8 mouse cellular contexts compared by ENCODE assay signal in the genomic region with DNA sequence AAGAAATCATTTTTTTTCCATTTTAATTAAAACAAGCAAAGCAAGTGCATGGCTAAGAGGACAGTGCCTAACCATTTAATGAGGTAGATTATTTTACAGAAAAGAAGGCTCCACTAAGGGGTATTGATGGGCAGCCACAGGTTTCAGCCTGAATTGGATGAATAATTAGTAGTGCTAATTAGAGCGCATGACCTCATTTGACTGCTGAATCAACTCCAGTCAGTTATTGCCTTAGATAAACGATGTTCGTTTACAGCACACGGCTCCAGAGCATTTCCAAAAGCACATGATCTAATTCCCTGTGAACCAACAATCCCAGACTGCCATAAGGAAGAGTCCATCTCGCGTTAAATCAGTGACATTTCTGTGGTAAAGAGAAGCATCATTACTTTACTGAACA. TPM values are rescaled to one million over a fixed set of nuclear protein-coding genes. Genes with fewer than 3 reads are reported as not detected.
DNase-seq lines count a peak whose midpoint lies in the region; ATAC-seq and TF ChIP-seq lines count a peak whose summit lies in the region.

No protein-coding gene starts in this region.

- no peak overlapping the region for H3K27ac ChIP-seq in kidney, embryonic 14.5 days (ENCODE audit: low read depth, low read length)
- H3K27ac ChIP-seq in embryonic facial prominence, embryonic 11.5 days (replicated peaks; ENCODE audit: low read depth, low read length), result no peak overlapping the region
- H3K27ac ChIP-seq in intestine, embryonic 14.5 days (ENCODE audit: low read depth), result 0 out of 2 replicates have a peak overlapping the region, but pooled peaks have one; percentile 75
- H3K27ac ChIP-seq in midbrain, postnatal 0 days (ENCODE audit: low read depth, low read length), result no peak overlapping the region

- H3K36me3 ChIP-seq in kidney, embryonic 14.5 days (ENCODE audit: control insufficient read depth, insufficient read depth, low read length), result no peaks in the 10 kb centered on the region
- no peaks in the 10 kb centered on the region for H3K36me3 ChIP-seq in embryonic facial prominence, embryonic 11.5 days (replicated peaks; ENCODE audit: control insufficient read depth, insufficient read depth, low read depth, low read length)
- no peaks in the 10 kb centered on the region for H3K36me3 ChIP-seq in intestine, embryonic 14.5 days (ENCODE audit: control insufficient read depth, insufficient read depth, low read length)
- H3K36me3 ChIP-seq in midbrain, postnatal 0 days (ENCODE audit: insufficient read depth, low read length), result no peaks in the 10 kb centered on the region

- H3K27me3 ChIP-seq in kidney, embryonic 14.5 days (ENCODE audit: control insufficient read depth, insufficient read depth, low read length), result no peaks in the 10 kb centered on the region
- no peaks in the 10 kb centered on the region for H3K27me3 ChIP-seq in embryonic facial prominence, embryonic 11.5 days (ENCODE audit: control insufficient read depth, insufficient read depth, low read length)
- H3K27me3 ChIP-seq in intestine, embryonic 14.5 days (replicated peaks; ENCODE audit: control insufficient read depth, insufficient read depth, low read length), result no peaks in the 10 kb centered on the region
- H3K27me3 ChIP-seq in midbrain, postnatal 0 days (ENCODE audit: insufficient read depth, low read length), result no peaks in the 10 kb centered on the region

- ATAC-seq in kidney, embryonic 14.5 days (ENCODE audit: low FRiP score, low TSS enrichment), result no peak
- no peak for ATAC-seq in embryonic facial prominence, embryonic 11.5 days (replicated peaks; ENCODE audit: insufficient number of reproducible peaks, low FRiP score, low TSS enrichment, low read depth)
- ATAC-seq in intestine, embryonic 14.5 days (replicated peaks; ENCODE audit: low FRiP score, low TSS enrichment, low read depth), result no peak
- no peak for ATAC-seq in midbrain, postnatal 0 days (ENCODE audit: low FRiP score)
- ATAC-seq in erythroid progenitor cell, adult 5-6 weeks (replicated peaks; ENCODE audit: low FRiP score, poor library complexity, severe bottlenecking), result no peak

- peak overlapping the region; percentile 58 for H3K4me3 ChIP-seq in kidney, embryonic 14.5 days (ENCODE audit: low read length)
- no peak overlapping the region for H3K4me3 ChIP-seq in embryonic facial prominence, embryonic 11.5 days (ENCODE audit: low read depth, low read length)
- peak overlapping the region; percentile 53 for H3K4me3 ChIP-seq in intestine, embryonic 14.5 days (ENCODE audit: low read depth, low read length)
- H3K4me3 ChIP-seq in midbrain, postnatal 0 days (ENCODE audit: low read depth, low read length), result 0 out of 2 replicates have a peak overlapping the region, but pooled peaks have one; percentile 41

- no peaks in the 10 kb centered on the region for H3K9me3 ChIP-seq in kidney, embryonic 14.5 days (ENCODE audit: control insufficient read depth, low read length)
- no peaks in the 10 kb centered on the region for H3K9me3 ChIP-seq in embryonic facial prominence, embryonic 11.5 days (replicated peaks; ENCODE audit: control insufficient read depth, low read length)
- no peaks in the 10 kb centered on the region for H3K9me3 ChIP-seq in intestine, embryonic 14.5 days (ENCODE audit: control insufficient read depth, low read length)
- H3K9me3 ChIP-seq in midbrain, postnatal 0 days (ENCODE audit: low read length), result no peaks in the 10 kb centered on the region

- 71% methylated on average over 6 of the region's 6 CpGs for WGBS in kidney, embryonic 14.5 days
- WGBS in embryonic facial prominence, embryonic 11.5 days, result 83% methylated on average over 6 of the region's 6 CpGs
- 67% methylated on average over 6 of the region's 6 CpGs for WGBS in intestine, embryonic 14.5 days
- 73% methylated on average over 6 of the region's 6 CpGs for WGBS in midbrain, postnatal 0 days

- H3K4me2 ChIP-seq in kidney, embryonic 14.5 days (replicated peaks; ENCODE audit: low read depth, low read length), result peak overlapping the region; percentile 61
- H3K4me2 ChIP-seq in embryonic facial prominence, embryonic 11.5 days (ENCODE audit: low read depth, low read length), result peak overlapping the region; percentile 19; the same call in 1 of the 2 replicates
- H3K4me2 ChIP-seq in intestine, embryonic 14.5 days (ENCODE audit: low read length), result peak overlapping the region; percentile 51
- H3K4me2 ChIP-seq in midbrain, postnatal 0 days (ENCODE audit: low read depth, low read length, poor library complexity, severe bottlenecking), result peak overlapping the region; percentile 84

- H3K9ac ChIP-seq in kidney, embryonic 14.5 days (ENCODE audit: low read depth, low read length), result 0 out of 2 replicates have a peak overlapping the region, but pooled peaks have one; percentile 59
- H3K9ac ChIP-seq in embryonic facial prominence, embryonic 11.5 days (replicated peaks; ENCODE audit: low read length), result no peak overlapping the region
- peak overlapping the region; percentile 52; the same call in 1 of the 2 replicates for H3K9ac ChIP-seq in intestine, embryonic 14.5 days (ENCODE audit: low read length)
- H3K9ac ChIP-seq in midbrain, postnatal 0 days (replicated peaks; ENCODE audit: low read length, poor library complexity, severe bottlenecking), result no peak overlapping the region

- 0 out of 2 replicates have a peak, but pooled peaks cover 6% of the 10 kb centered on the region for H3K4me1 ChIP-seq in kidney, embryonic 14.5 days (ENCODE audit: control insufficient read depth, insufficient read depth, low read length)
- no peaks in the 10 kb centered on the region for H3K4me1 ChIP-seq in embryonic facial prominence, embryonic 11.5 days (ENCODE audit: control insufficient read depth, insufficient read depth, low read length)
- H3K4me1 ChIP-seq in intestine, embryonic 14.5 days (replicated peaks; ENCODE audit: control insufficient read depth, insufficient read depth, low read length), result no peaks in the 10 kb centered on the region; the same call in 1 of the 2 replicates
- H3K4me1 ChIP-seq in midbrain, postnatal 0 days (ENCODE audit: insufficient read depth, low read length), result peaks cover 2% of the 10 kb centered on the region; the same call in 1 of the 2 replicates

- TF ChIP-seq CTCF in midbrain, postnatal 0 days (IDR thresholded peaks at IDR 0.05), result no peak

- DNase-seq in kidney, postnatal 25 days, result no peak
- DNase-seq in embryonic facial prominence, embryonic 11.5 days (ENCODE audit: low spot score), result no peak
- no peak for DNase-seq in intestine, embryonic 14.5 days (ENCODE audit: low spot score)
- DNase-seq in midbrain, postnatal 0 days (ENCODE audit: low spot score), result no peak
- DNase-seq in spleen, postnatal 14 days (ENCODE audit: low spot score in 2 of 2), result no peak
- DNase-seq in gastrocnemius, adult 18-20 months (ENCODE audit: low spot score), result no peak

RNA-seq across cellular contexts. Expression of gene Tmem144, which starts 11.1 kb away (rescaled TPM):
- 4.7 and 5.4 TPM in 2 replicates for polyA plus RNA-seq in kidney, embryonic 14.5 days (2014; fragmentation: Nextera tagmentation; extraction: Ambion mirVana)
- 4.8 and 5.1 TPM in 2 replicates for polyA plus RNA-seq in embryonic facial prominence, embryonic 11.5 days (2014; fragmentation: Nextera tagmentation; extraction: Ambion mirVana)
- 4.7 and 5.5 TPM in 2 replicates for polyA plus RNA-seq in intestine, embryonic 14.5 days (2014; fragmentation: Nextera tagmentation; extraction: Ambion mirVana)
- total RNA-seq in midbrain, postnatal 0 days (2014; rRNA removed), result 1.2 and 1.9 TPM in 2 replicates
- 1.8 and 2.4 TPM in 2 replicates for polyA plus RNA-seq in midbrain, postnatal 0 days (2015; fragmentation: Nextera tagmentation; extraction: Ambion mirVana)
- 1.1 TPM in 1 of 2 replicates, not detected in the other for total RNA-seq in erythroid progenitor cell, adult 5-6 weeks (2015; ENCODE audit: low replicate concordance)
- total RNA-seq in erythroid progenitor cell, adult 5-6 weeks (2017; ENCODE audit: low replicate concordance), result not detected in 2 replicates
- 1 to 10 TPM in 1 of 2 experiments, under 1 TPM in 1; 0.69 to 1.4 TPM for total RNA-seq in gastrocnemius, adult 18-20 months (2021)

RNA-seq across cellular contexts. Expression of gene Fam198b, which starts 42.9 kb away (rescaled TPM):
- polyA plus RNA-seq in kidney, embryonic 14.5 days (2014; fragmentation: Nextera tagmentation; extraction: Ambion mirVana), result 8.3 and 10.7 TPM in 2 replicates
- 2.5 and 3.2 TPM in 2 replicates for polyA plus RNA-seq in embryonic facial prominence, embryonic 11.5 days (2014; fragmentation: Nextera tagmentation; extraction: Ambion mirVana)
- polyA plus RNA-seq in intestine, embryonic 14.5 days (2014; fragmentation: Nextera tagmentation; extraction: Ambion mirVana), result 9.1 and 10.8 TPM in 2 replicates
- 0.94 and 1.3 TPM in 2 replicates for total RNA-seq in midbrain, postnatal 0 days (2014; rRNA removed)
- polyA plus RNA-seq in midbrain, postnatal 0 days (2015; fragmentation: Nextera tagmentation; extraction: Ambion mirVana), result 0.65 and 1.3 TPM in 2 replicates
- not detected in 2 replicates for total RNA-seq in erythroid progenitor cell, adult 5-6 weeks (2015; ENCODE audit: low replicate concordance)
- not detected in 2 replicates for total RNA-seq in erythroid progenitor cell, adult 5-6 weeks (2017; ENCODE audit: low replicate concordance)
- 1 to 10 TPM; 4.4 to 5.4 TPM for total RNA-seq in gastrocnemius, adult 18-20 months (2021)

Comparison
In these comparisons a context has a peak if more than half of its experiments do, and no peak if none do; other contexts are left out.
1. H3K4me2 ChIP-seq: peak in every context shown above with its lines; median percentile 84 in midbrain, postnatal 0 days; 61 in kidney, embryonic 14.5 days; 51 in intestine, embryonic 14.5 days; 19 in embryonic facial prominence, embryonic 11.5 days.
2. H3K9ac ChIP-seq: peak in kidney, embryonic 14.5 days (single experiment) and intestine, embryonic 14.5 days (single experiment); none in embryonic facial prominence, embryonic 11.5 days (single experiment) and midbrain, postnatal 0 days (single experiment).